ENCODE assay signal across 12 mouse cellular contexts in the genomic region with DNA sequence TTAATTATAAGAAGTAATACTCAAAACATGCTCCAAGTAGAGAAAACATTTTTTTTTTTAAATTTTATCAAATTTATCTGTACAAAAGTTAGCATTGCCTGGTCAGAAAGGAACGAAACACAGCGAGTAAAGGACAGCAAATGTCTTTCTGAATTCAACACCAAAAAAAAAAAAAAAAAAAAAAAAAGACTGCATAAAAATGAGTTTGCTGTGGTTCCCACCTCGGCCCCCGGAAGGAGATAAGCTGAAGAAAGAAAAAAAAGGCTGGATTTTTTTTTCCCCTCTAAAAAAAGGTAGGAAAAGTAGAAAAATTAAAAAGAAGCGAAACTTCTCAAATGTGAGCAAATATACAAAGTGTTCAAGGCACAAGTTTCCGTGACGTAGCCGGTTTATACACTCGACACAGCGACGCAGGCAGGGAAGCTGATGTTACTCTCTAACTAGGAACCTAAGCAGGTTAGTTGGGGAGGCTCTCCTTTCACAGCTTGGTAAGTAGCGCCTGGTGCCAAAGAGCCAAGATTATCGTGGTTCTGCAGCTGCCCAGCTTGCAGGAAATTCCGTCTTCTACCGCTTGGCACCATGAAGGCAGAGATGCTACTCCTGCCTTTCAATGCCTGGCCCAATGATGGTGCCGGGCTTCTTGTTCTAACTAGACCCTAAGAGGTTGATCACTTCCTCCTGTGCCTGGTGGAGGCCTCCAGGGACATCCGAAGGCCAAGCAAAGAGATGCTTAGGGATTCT. TPM values are rescaled to one million over a fixed set of nuclear protein-coding genes. Genes with fewer than 3 reads are reported as not detected.
DNase-seq lines count a peak whose midpoint lies in the region; ATAC-seq and TF ChIP-seq lines count a peak whose summit lies in the region.
"Had no signal": no experiment of that assay in that cellular context is flagged by ENCODE, and none has a peak within 500 bp of the region (broad histone marks: within the 10 kb centered on the region; RNA-seq: fewer than 3 reads in every experiment).

No protein-coding gene starts in this region.

- ATAC-seq in midbrain, embryonic 11.5 days (ENCODE audit: low FRiP score): no peak
- no peak for ATAC-seq in forebrain, embryonic 14.5 days
- ATAC-seq in hindbrain, postnatal 0 days: no peak
- no peak for ATAC-seq in neural tube, embryonic 14.5 days (ENCODE audit: low read depth)

- H3K9ac ChIP-seq in midbrain, embryonic 11.5 days (ENCODE audit: low read length): no peak overlapping the region
- no peak overlapping the region for H3K9ac ChIP-seq in forebrain, embryonic 14.5 days (ENCODE audit: low read length)
- peak overlapping the region; percentile 30; the same call in 1 of the 2 replicates for H3K9ac ChIP-seq in hindbrain, postnatal 0 days (replicated peaks; ENCODE audit: low read length)
- no peak overlapping the region for H3K9ac ChIP-seq in neural tube, embryonic 14.5 days (replicated peaks; ENCODE audit: low read depth, low read length)
- H3K9ac ChIP-seq: midbrain, embryonic 12.5 days had no signal

- no peak overlapping the region for H3K27ac ChIP-seq in midbrain, embryonic 11.5 days (ENCODE audit: low read depth, low read length)
- no peak overlapping the region for H3K27ac ChIP-seq in midbrain, embryonic 10.5 days (replicated peaks)
- H3K27ac ChIP-seq in forebrain, embryonic 14.5 days (ENCODE audit: low read depth, low read length): peak overlapping the region; percentile 52; the same call in 1 of the 2 replicates
- H3K27ac ChIP-seq in hindbrain, postnatal 0 days: peak overlapping the region; percentile 70
- no peak overlapping the region for H3K27ac ChIP-seq in neural tube, embryonic 14.5 days (ENCODE audit: low read depth, low read length)

- no peaks in the 10 kb centered on the region for H3K36me3 ChIP-seq in midbrain, embryonic 11.5 days (ENCODE audit: control insufficient read depth, insufficient read depth, low read length)
- H3K36me3 ChIP-seq in midbrain, embryonic 10.5 days: 0 out of 2 replicates have a peak, but pooled peaks cover 4% of the 10 kb centered on the region
- no peaks in the 10 kb centered on the region for H3K36me3 ChIP-seq in forebrain, embryonic 14.5 days (ENCODE audit: control insufficient read depth, insufficient read depth, low read length)
- H3K36me3 ChIP-seq in hindbrain, postnatal 0 days (ENCODE audit: insufficient read depth, low read length): no peaks in the 10 kb centered on the region
- no peaks in the 10 kb centered on the region for H3K36me3 ChIP-seq in neural tube, embryonic 14.5 days (ENCODE audit: control insufficient read depth, insufficient read depth, low read length)
- H3K36me3 ChIP-seq: midbrain, embryonic 12.5 days had no signal

- H3K4me1 ChIP-seq in midbrain, embryonic 11.5 days (ENCODE audit: control insufficient read depth, insufficient read depth, low read length): peaks cover 30% of the 10 kb centered on the region
- peaks cover 63% of the 10 kb centered on the region for H3K4me1 ChIP-seq in midbrain, embryonic 10.5 days
- peaks cover 61% of the 10 kb centered on the region for H3K4me1 ChIP-seq in forebrain, embryonic 14.5 days (ENCODE audit: control insufficient read depth, insufficient read depth, low read length)
- peaks cover 12% of the 10 kb centered on the region; the same call in 1 of the 2 replicates for H3K4me1 ChIP-seq in hindbrain, postnatal 0 days (ENCODE audit: insufficient read depth, low read length)
- peaks cover 13% of the 10 kb centered on the region; the same call in 1 of the 2 replicates for H3K4me1 ChIP-seq in neural tube, embryonic 14.5 days (ENCODE audit: control insufficient read depth, insufficient read depth, low read length)

- H3K4me2 ChIP-seq in midbrain, embryonic 11.5 days: no peak overlapping the region
- peak overlapping the region; percentile 91 for H3K4me2 ChIP-seq in forebrain, embryonic 14.5 days (ENCODE audit: low read length)
- peak overlapping the region; percentile 81 for H3K4me2 ChIP-seq in hindbrain, postnatal 0 days (ENCODE audit: low read depth, low read length)
- peak overlapping the region; percentile 15; the same call in 1 of the 2 replicates for H3K4me2 ChIP-seq in neural tube, embryonic 14.5 days (ENCODE audit: low read depth, low read length)
- H3K4me2 ChIP-seq: liver, embryonic 11.5 days; midbrain, embryonic 12.5 days had no signal

- no peak; the same call in 1 of the 2 replicates for TF ChIP-seq CTCF in hindbrain, postnatal 0 days (IDR thresholded peaks at IDR 0.05; ENCODE audit: low read depth)

- H3K4me3 ChIP-seq in midbrain, embryonic 11.5 days (ENCODE audit: low read depth, low read length): no peak overlapping the region
- no peak overlapping the region for H3K4me3 ChIP-seq in midbrain, embryonic 10.5 days
- no peak overlapping the region for H3K4me3 ChIP-seq in forebrain, embryonic 14.5 days (ENCODE audit: low read depth, low read length)
- peak overlapping the region; percentile 25 for H3K4me3 ChIP-seq in hindbrain, postnatal 0 days (ENCODE audit: low read length)
- no peak overlapping the region for H3K4me3 ChIP-seq in neural tube, embryonic 14.5 days (ENCODE audit: low read depth, low read length)
- H3K4me3 ChIP-seq: midbrain, embryonic 12.5 days had no signal

- no peaks in the 10 kb centered on the region for H3K9me3 ChIP-seq in midbrain, embryonic 11.5 days (ENCODE audit: control insufficient read depth, low read length)
- no peaks in the 10 kb centered on the region for H3K9me3 ChIP-seq in midbrain, embryonic 10.5 days (replicated peaks)
- no peaks in the 10 kb centered on the region for H3K9me3 ChIP-seq in forebrain, embryonic 14.5 days (replicated peaks; ENCODE audit: control insufficient read depth, low read length)
- H3K9me3 ChIP-seq in hindbrain, postnatal 0 days (ENCODE audit: low read length): no peaks in the 10 kb centered on the region
- no peaks in the 10 kb centered on the region for H3K9me3 ChIP-seq in neural tube, embryonic 14.5 days (ENCODE audit: control insufficient read depth, low read length)
- H3K9me3 ChIP-seq: midbrain, embryonic 12.5 days had no signal

- DNase-seq in midbrain, embryonic 11.5 days (ENCODE audit: low spot score, missing footprints): peak; percentile 79
- no peak for DNase-seq in midbrain, embryonic 10.5 days (ENCODE audit: low spot score)
- no peak for DNase-seq in forebrain, embryonic 14.5 days (ENCODE audit: low spot score)
- DNase-seq in hindbrain, postnatal 0 days (ENCODE audit: low spot score): no peak
- DNase-seq in gastrocnemius, adult 8-10 months (ENCODE audit: low spot score in 2 of 2): no peak
- no peak for DNase-seq in layer of hippocampus, postnatal 25 days (ENCODE audit: extremely low spot score in 1 of 2, low spot score in 1 of 2)
- DNase-seq: gastrocnemius, postnatal 10 days; kidney, adult 18-20 months; thymus, adult 18-20 months had no signal

- WGBS in midbrain, embryonic 11.5 days: 77% methylated on average over 17 of the region's 17 CpGs
- 83% methylated on average over 17 of the region's 17 CpGs for WGBS in midbrain, embryonic 10.5 days
- WGBS in forebrain, embryonic 14.5 days: 69% methylated on average over 17 of the region's 17 CpGs
- WGBS in hindbrain, postnatal 0 days: 53% methylated on average over 17 of the region's 17 CpGs
- WGBS in neural tube, embryonic 14.5 days: 78% methylated on average over 17 of the region's 17 CpGs

- peaks cover 24% of the 10 kb centered on the region for H3K27me3 ChIP-seq in midbrain, embryonic 11.5 days (ENCODE audit: control insufficient read depth, insufficient read depth, low read length)
- peaks cover 66% of the 10 kb centered on the region for H3K27me3 ChIP-seq in midbrain, embryonic 10.5 days (ENCODE audit: low read depth, poor library complexity, severe bottlenecking)
- H3K27me3 ChIP-seq in forebrain, embryonic 14.5 days (replicated peaks; ENCODE audit: control insufficient read depth, insufficient read depth, low read length): peaks cover 13% of the 10 kb centered on the region
- H3K27me3 ChIP-seq in hindbrain, postnatal 0 days (ENCODE audit: insufficient read depth, low read length): peaks cover 9% of the 10 kb centered on the region; the same call in 1 of the 2 replicates
- H3K27me3 ChIP-seq in neural tube, embryonic 14.5 days (ENCODE audit: control insufficient read depth, insufficient read depth, low read length): peaks cover 11% of the 10 kb centered on the region

RNA-seq across cellular contexts. Expression of a gene that starts 4.5 kb away (rescaled TPM):
- polyA plus RNA-seq in midbrain, embryonic 11.5 days (2014; fragmentation: Nextera tagmentation; extraction: Ambion mirVana): 2.0 and 2.1 TPM in 2 replicates
- 2.4 and 3.3 TPM in 2 replicates for polyA plus RNA-seq in midbrain, embryonic 10.5 days (2016; fragmentation: Nextera tagmentation; extraction: Ambion mirVana)
- 17.6 and 20.8 TPM in 2 replicates for polyA plus RNA-seq in forebrain, embryonic 14.5 days (2014; fragmentation: Nextera tagmentation; extraction: Ambion mirVana)
- total RNA-seq in hindbrain, postnatal 0 days (2014; rRNA removed): 52.1 and 54.5 TPM in 2 replicates
- 28.9 and 31.5 TPM in 2 replicates for polyA plus RNA-seq in hindbrain, postnatal 0 days (2015; fragmentation: Nextera tagmentation; extraction: Ambion mirVana)
- polyA plus RNA-seq in neural tube, embryonic 14.5 days (2014; fragmentation: Nextera tagmentation; extraction: Ambion mirVana): 12.8 and 17.5 TPM in 2 replicates
- total RNA-seq in gastrocnemius, adult 8-10 months (2022): under 1 TPM; 0.19 to 0.76 (median 0.70) TPM
- 10 to 100 TPM; 61.9 to 67.1 TPM for total RNA-seq in layer of hippocampus, postnatal 25 days (2021)

RNA-seq across cellular contexts. Expression of a gene that starts 12.9 kb away (rescaled TPM):
- polyA plus RNA-seq in midbrain, embryonic 11.5 days (2014; fragmentation: Nextera tagmentation; extraction: Ambion mirVana): 19.2 and 20.6 TPM in 2 replicates
- 22.3 and 22.6 TPM in 2 replicates for polyA plus RNA-seq in midbrain, embryonic 10.5 days (2016; fragmentation: Nextera tagmentation; extraction: Ambion mirVana)
- 18.8 and 19.1 TPM in 2 replicates for polyA plus RNA-seq in forebrain, embryonic 14.5 days (2014; fragmentation: Nextera tagmentation; extraction: Ambion mirVana)
- total RNA-seq in hindbrain, postnatal 0 days (2014; rRNA removed): 38.1 and 45.1 TPM in 2 replicates
- polyA plus RNA-seq in hindbrain, postnatal 0 days (2015; fragmentation: Nextera tagmentation; extraction: Ambion mirVana): 21.4 and 22.4 TPM in 2 replicates
- polyA plus RNA-seq in neural tube, embryonic 14.5 days (2014; fragmentation: Nextera tagmentation; extraction: Ambion mirVana): 24.2 and 25.4 TPM in 2 replicates
- 10 to 100 TPM; 10.4 to 14.1 (median 10.8) TPM for total RNA-seq in gastrocnemius, adult 8-10 months (2022)
- total RNA-seq in layer of hippocampus, postnatal 25 days (2021): 10 to 100 TPM; 24.9 to 34.0 TPM

Comparison
In these comparisons a context has a peak if more than half of its experiments do, and no peak if none do; other contexts are left out.
1. H3K27ac ChIP-seq: peak in forebrain, embryonic 14.5 days (single experiment) and hindbrain, postnatal 0 days (single experiment); none in midbrain, embryonic 11.5 days (single experiment), midbrain, embryonic 10.5 days (single experiment) and neural tube, embryonic 14.5 days (single experiment).